Mouse (Mus musculus) myocyte (in vitro differentiated cells): ENCODE results near the gene Fam193b.

Experiments
- E2F4 ChIP-seq: IDR thresholded peaks from one replicate; pipeline ENCODE4 v1.6.1; 2011; ENCODE audit warnings: mild to moderate bottlenecking, control low read depth, moderate library complexity; ENCODE audit not compliant: insufficient read depth
- MAX ChIP-seq: IDR thresholded peaks from one replicate; pipeline ENCODE4 v1.6.1; 2011; ENCODE audit warnings: low read depth, mild to moderate bottlenecking, control low read depth
- MYOD1 ChIP-seq, 3 experiments: IDR thresholded peaks; one replicate each; pipeline ENCODE4 v1.6.1; 2011; ENCODE audit warnings: control low read depth in 2 of 3, low read depth in 2 of 3, mild to moderate bottlenecking in 2 of 3, moderate library complexity in 1 of 3; ENCODE audit not compliant: insufficient read length in 2 of 3, control insufficient read depth in 1 of 3
- MYOG ChIP-seq, 3 experiments: IDR thresholded peaks; one replicate each; pipeline ENCODE4 v1.6.1; 2011; ENCODE audit warnings: control low read depth in 2 of 3, low read depth in 2 of 3, mild to moderate bottlenecking in 2 of 3; ENCODE audit not compliant: insufficient read length in 2 of 3, control insufficient read depth in 1 of 3, insufficient read depth in 1 of 3
- POLR2A ChIP-seq: IDR thresholded peaks from one replicate; pipeline ENCODE4 v1.6.1; 2011; ENCODE audit warnings: low read depth, mild to moderate bottlenecking, control low read depth, moderate library complexity; ENCODE audit not compliant: insufficient read length
- POLR2AphosphoS2 ChIP-seq: IDR thresholded peaks from one replicate; pipeline ENCODE4 v1.6.1; 2011; ENCODE audit warnings: low read depth, control low read depth; ENCODE audit not compliant: insufficient read length
- TCF12 ChIP-seq: IDR thresholded peaks from one replicate; pipeline ENCODE4 v1.6.1; 2011; ENCODE audit warnings: mild to moderate bottlenecking, control low read depth; ENCODE audit not compliant: poor library complexity, insufficient read depth, severe bottlenecking
- TCF3 ChIP-seq: IDR thresholded peaks from one replicate; pipeline ENCODE4 v1.6.1; 2011; ENCODE audit warnings: low read depth, control low read depth; ENCODE audit not compliant: insufficient read length
- USF1 ChIP-seq: IDR thresholded peaks from one replicate; pipeline ENCODE4 v1.6.1; 2011; ENCODE audit warnings: low read depth, mild to moderate bottlenecking, control low read depth, moderate library complexity

DNA sequence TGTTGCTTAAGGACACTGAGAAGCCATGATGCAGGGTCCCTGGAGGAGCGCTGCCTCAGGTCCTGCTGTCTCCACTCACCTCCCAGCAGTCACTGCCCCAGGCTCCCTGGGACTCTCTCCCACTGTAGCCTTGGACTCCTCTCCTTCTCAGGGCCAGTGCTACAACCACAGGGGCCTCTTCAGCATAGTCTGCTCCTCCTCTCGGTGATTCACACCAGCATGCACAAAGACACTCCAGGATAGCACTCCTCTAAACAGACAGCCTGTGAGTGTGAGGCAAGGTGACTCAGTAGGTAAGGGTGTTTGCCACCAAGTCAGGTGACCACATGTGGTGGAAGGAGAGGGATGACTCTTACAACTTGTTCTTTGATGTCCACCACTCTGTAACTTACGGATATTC is 33.7 kb upstream of the Fam193b start:
- TF ChIP-seq MAX, result no peak
- TF ChIP-seq POLR2A, result no peak
- no peak for TF ChIP-seq TCF12
- TF ChIP-seq POLR2AphosphoS2, result no peak
- no peak for TF ChIP-seq E2F4
- no peak for TF ChIP-seq MYOG (IDR thresholded peaks at IDR 0.05; ENCODE audit: control insufficient read depth in 1 of 3, insufficient read depth in 1 of 3, insufficient read length in 2 of 3, low read depth in 2 of 3)
- no peak for TF ChIP-seq USF1
- no peak for TF ChIP-seq TCF3
- TF ChIP-seq MYOD1 (IDR thresholded peaks at IDR 0.05; ENCODE audit: control insufficient read depth in 1 of 3, insufficient read length in 2 of 3, low read depth in 2 of 3), result no peak
